In genomic region chr5:21673742-21674141, GRCm38 (mm10) we compare ENCODE assay signal across 17 mouse cellular contexts. TPM values are rescaled to one million over a fixed set of nuclear protein-coding genes. Genes with fewer than 3 reads are reported as not detected.
DNase-seq lines count a peak whose midpoint lies in the region; ATAC-seq and TF ChIP-seq lines count a peak whose summit lies in the region.
"Had no signal": no experiment of that assay in that cellular context is flagged by ENCODE, and none has a peak within 500 bp of the region (broad histone marks: within the 10 kb centered on the region; RNA-seq: fewer than 3 reads in every experiment).

No protein-coding gene starts in this region.

- no peak for TF ChIP-seq EP300 in stomach, postnatal 0 days (optimal IDR thresholded peaks at IDR 0.05)

- no peak overlapping the region for H3K4me3 ChIP-seq in intestine, embryonic 14.5 days (ENCODE audit: low read depth, low read length)
- H3K4me3 ChIP-seq in intestine, embryonic 15.5 days (replicated peaks): no peak overlapping the region
- no peak overlapping the region for H3K4me3 ChIP-seq in thymus, adult 2 months (ENCODE audit: control insufficient read depth, insufficient read depth, low read length)
- H3K4me3 ChIP-seq in stomach, postnatal 0 days (ENCODE audit: low read depth, low read length): no peak overlapping the region; the same call in 1 of the 2 replicates
- H3K4me3 ChIP-seq: forebrain, embryonic 13.5 days; midbrain, embryonic 10.5 days had no signal

- TF ChIP-seq CTCF in thymus, adult 2 months (IDR thresholded peaks at IDR 0.05; ENCODE audit: borderline replicate concordance, control insufficient read depth, extremely low read depth, insufficient read depth, low read length, poor library complexity): no peak
- no peak for TF ChIP-seq CTCF in stomach, postnatal 0 days (IDR thresholded peaks at IDR 0.05; ENCODE audit: low read depth)

- peak overlapping the region; percentile 40; the same call in 1 of the 2 replicates for H3K27ac ChIP-seq in intestine, embryonic 14.5 days (ENCODE audit: low read depth)
- H3K27ac ChIP-seq in intestine, embryonic 15.5 days: no peak overlapping the region
- peak overlapping the region; percentile 14; the same call in 1 of the 2 replicates for H3K27ac ChIP-seq in thymus, adult 2 months (ENCODE audit: control insufficient read depth, insufficient read depth, low read length)
- H3K27ac ChIP-seq in stomach, postnatal 0 days (replicated peaks): 0 out of 2 replicates have a peak overlapping the region, but pooled peaks have one; percentile 3
- H3K27ac ChIP-seq: forebrain, embryonic 13.5 days; gastrocnemius, adult 2 months had no signal

- no peak overlapping the region for H3K9ac ChIP-seq in intestine, embryonic 14.5 days (ENCODE audit: low read length)
- H3K9ac ChIP-seq in intestine, embryonic 15.5 days: no peak overlapping the region
- H3K9ac ChIP-seq in stomach, postnatal 0 days (ENCODE audit: low read length): no peak overlapping the region
- H3K9ac ChIP-seq: forebrain, embryonic 13.5 days had no signal

- 68% methylated on average over 9 of the region's 9 CpGs for WGBS in intestine, embryonic 14.5 days
- WGBS in intestine, embryonic 15.5 days: 61% methylated on average over 9 of the region's 9 CpGs
- WGBS in thymus, adult 2 months: 93% methylated on average over 9 of the region's 9 CpGs
- WGBS in stomach, postnatal 0 days: 67% methylated on average over 9 of the region's 9 CpGs

- intact Hi-C loops in left cerebral cortex, postnatal 14 days (cut with DNase I): no loop called here

- ATAC-seq in CD4-positive, CD25-positive, alpha-beta regulatory T cell, adult 4 months: no peak
- ATAC-seq in intestine, embryonic 14.5 days (replicated peaks; ENCODE audit: low FRiP score, low TSS enrichment, low read depth): no peak
- no peak for ATAC-seq in intestine, embryonic 15.5 days
- no peak for ATAC-seq in stomach, postnatal 0 days (ENCODE audit: low FRiP score, low TSS enrichment)
- ATAC-seq: forebrain, embryonic 13.5 days had no signal

- no peaks in the 10 kb centered on the region for H3K9me3 ChIP-seq in intestine, embryonic 14.5 days (ENCODE audit: control insufficient read depth, low read length)
- H3K9me3 ChIP-seq in intestine, embryonic 15.5 days: no peaks in the 10 kb centered on the region
- no peaks in the 10 kb centered on the region for H3K9me3 ChIP-seq in stomach, postnatal 0 days (ENCODE audit: control insufficient read depth, low read length)

- H3K27me3 ChIP-seq in intestine, embryonic 14.5 days (replicated peaks; ENCODE audit: control insufficient read depth, insufficient read depth, low read length): no peaks in the 10 kb centered on the region
- no peaks in the 10 kb centered on the region for H3K27me3 ChIP-seq in intestine, embryonic 15.5 days (replicated peaks)
- no peaks in the 10 kb centered on the region for H3K27me3 ChIP-seq in thymus, adult 2 months (ENCODE audit: control insufficient read depth, insufficient read depth, low read length)
- H3K27me3 ChIP-seq in stomach, postnatal 0 days (ENCODE audit: control insufficient read depth, insufficient read depth, low read length): no peaks in the 10 kb centered on the region
- H3K27me3 ChIP-seq: forebrain, embryonic 13.5 days had no signal

- TF ChIP-seq POLR2A in thymus, adult 2 months (IDR thresholded peaks at IDR 0.05; ENCODE audit: control insufficient read depth, extremely low read depth, insufficient read depth, low read length, poor library complexity): no peak

- peak; percentile 10 for DNase-seq in CD4-positive, CD25-positive, alpha-beta regulatory T cell, adult 2 months (ENCODE audit: low read depth, low spot score)
- DNase-seq in intestine, embryonic 14.5 days (ENCODE audit: low spot score): no peak
- no peak for DNase-seq in thymus, adult 2 months
- DNase-seq in thymus, postnatal 0 days (ENCODE audit: low spot score): no peak
- no peak for DNase-seq in stomach, postnatal 0 days (ENCODE audit: low spot score)
- DNase-seq in left cerebral cortex, postnatal 14 days (ENCODE audit: low spot score in 2 of 2): no peak
- DNase-seq: cerebellum, adult 2 months; gastrocnemius, adult 2 months; heart, postnatal 14 days; lung, postnatal 10 days; right cerebral cortex, adult 18-20 months had no signal

- H3K36me3 ChIP-seq in intestine, embryonic 14.5 days (ENCODE audit: control insufficient read depth, insufficient read depth, low read length): no peaks in the 10 kb centered on the region
- H3K36me3 ChIP-seq in intestine, embryonic 15.5 days: no peaks in the 10 kb centered on the region
- H3K36me3 ChIP-seq in thymus, adult 2 months (ENCODE audit: control insufficient read depth, insufficient read depth, low read length): no peaks in the 10 kb centered on the region
- no peaks in the 10 kb centered on the region for H3K36me3 ChIP-seq in stomach, postnatal 0 days (ENCODE audit: control insufficient read depth, insufficient read depth, low read length)

- 0 out of 2 replicates have a peak, but pooled peaks cover 6% of the 10 kb centered on the region for H3K4me1 ChIP-seq in intestine, embryonic 14.5 days (replicated peaks; ENCODE audit: control insufficient read depth, insufficient read depth, low read length)
- H3K4me1 ChIP-seq in intestine, embryonic 15.5 days (replicated peaks): 0 out of 2 replicates have a peak, but pooled peaks cover 3% of the 10 kb centered on the region
- H3K4me1 ChIP-seq in thymus, adult 2 months (replicated peaks; ENCODE audit: control insufficient read depth, insufficient read depth, low read length): peaks cover 4% of the 10 kb centered on the region; the same call in 1 of the 2 replicates
- no peaks in the 10 kb centered on the region for H3K4me1 ChIP-seq in stomach, postnatal 0 days (replicated peaks; ENCODE audit: control insufficient read depth, insufficient read depth)
- H3K4me1 ChIP-seq: forebrain, embryonic 13.5 days; midbrain, embryonic 10.5 days had no signal

- peak overlapping the region; percentile 45 for H3K4me2 ChIP-seq in intestine, embryonic 14.5 days (ENCODE audit: low read length)
- H3K4me2 ChIP-seq in intestine, embryonic 15.5 days (replicated peaks): no peak overlapping the region
- H3K4me2 ChIP-seq in stomach, postnatal 0 days (replicated peaks; ENCODE audit: low read depth): no peak overlapping the region
- H3K4me2 ChIP-seq: forebrain, embryonic 13.5 days had no signal

RNA-seq across cellular contexts. Expression of gene Napepld, which starts 27.5 kb away (rescaled TPM):
- 1 to 10 TPM; 3.3 to 3.9 TPM for polyA plus RNA-seq in CD4-positive, CD25-positive, alpha-beta regulatory T cell, adult 4 months (2017; shearing (Covaris generic))
- polyA plus RNA-seq in intestine, embryonic 14.5 days (2014; fragmentation: Nextera tagmentation; extraction: Ambion mirVana): 4.2 and 5.1 TPM in 2 replicates
- 3.4 TPM in 2 replicates for polyA plus RNA-seq in intestine, embryonic 15.5 days (2015; fragmentation: Nextera tagmentation; extraction: Ambion mirVana)
- polyA plus RNA-seq in thymus, adult 2 months (2012; rRNA removed): 1.4 and 1.5 TPM in 2 replicates
- 0.86 and 0.90 TPM in 2 replicates for polyA plus RNA-seq in thymus, postnatal 0 days (2015; fragmentation: Nextera tagmentation; extraction: Ambion mirVana)
- polyA plus RNA-seq in stomach, postnatal 0 days (2015; fragmentation: Nextera tagmentation; extraction: Ambion mirVana): 3.3 and 3.7 TPM in 2 replicates
- total RNA-seq in left cerebral cortex, postnatal 14 days (2021): 1 to 10 TPM; 8.6 to 9.0 TPM

RNA-seq across cellular contexts. Expression of gene Armc10, which starts 28.1 kb away (rescaled TPM):
- polyA plus RNA-seq in CD4-positive, CD25-positive, alpha-beta regulatory T cell, adult 4 months (2017; shearing (Covaris generic)): 10 to 100 TPM; 35.9 to 38.0 TPM
- polyA plus RNA-seq in intestine, embryonic 14.5 days (2014; fragmentation: Nextera tagmentation; extraction: Ambion mirVana): 52.3 and 56.8 TPM in 2 replicates
- polyA plus RNA-seq in intestine, embryonic 15.5 days (2015; fragmentation: Nextera tagmentation; extraction: Ambion mirVana): 33.5 and 37.2 TPM in 2 replicates
- polyA plus RNA-seq in thymus, adult 2 months (2012; rRNA removed): 44.6 and 56.0 TPM in 2 replicates
- polyA plus RNA-seq in thymus, postnatal 0 days (2015; fragmentation: Nextera tagmentation; extraction: Ambion mirVana): 34.4 and 36.3 TPM in 2 replicates
- polyA plus RNA-seq in stomach, postnatal 0 days (2015; fragmentation: Nextera tagmentation; extraction: Ambion mirVana): 20.5 and 21.0 TPM in 2 replicates
- 10 to 100 TPM; 20.4 to 22.1 TPM for total RNA-seq in left cerebral cortex, postnatal 14 days (2021)

RNA-seq across cellular contexts. Expression of gene Fbxl13, which starts 28.3 kb away (rescaled TPM):
- not detected for polyA plus RNA-seq in CD4-positive, CD25-positive, alpha-beta regulatory T cell, adult 4 months (2017; shearing (Covaris generic))
- 0.23 and 0.35 TPM in 2 replicates for polyA plus RNA-seq in intestine, embryonic 14.5 days (2014; fragmentation: Nextera tagmentation; extraction: Ambion mirVana)
- 0.11 and 0.20 TPM in 2 replicates for polyA plus RNA-seq in intestine, embryonic 15.5 days (2015; fragmentation: Nextera tagmentation; extraction: Ambion mirVana)
- 0.09 and 0.12 TPM in 2 replicates for polyA plus RNA-seq in thymus, adult 2 months (2012; rRNA removed)
- 0.13 and 0.23 TPM in 2 replicates for polyA plus RNA-seq in thymus, postnatal 0 days (2015; fragmentation: Nextera tagmentation; extraction: Ambion mirVana)
- polyA plus RNA-seq in stomach, postnatal 0 days (2015; fragmentation: Nextera tagmentation; extraction: Ambion mirVana): 0.17 and 0.28 TPM in 2 replicates
- under 1 TPM; 0.33 to 0.36 TPM for total RNA-seq in left cerebral cortex, postnatal 14 days (2021)
- total RNA-seq: ES-E14 had no signal
- polyA plus RNA-seq: neural tube, embryonic 11.5 days had no signal
